Mouse (Mus musculus): ENCODE results near the gene Arid3a. TPM values are rescaled to one million over a fixed set of nuclear protein-coding genes. Genes with fewer than 3 reads are reported as not detected.
"Not testable (repeated sequence)": the region's sequence is repeated elsewhere in the genome, so short reads cannot be mapped to it uniquely, and the experiment has no call there.

The Arid3a gene
- total RNA-seq, 2 experiments from 2014 or later, result 1.8 to 2.1 TPM

GRCm38 (mm10) chr10:79890670-79891069 is 36.2 kb upstream of the Arid3a start, which contains the start of gene Cfd:
TSS of gene Cfd (plus strand) at chr10:79890853.
- intact Hi-C loops (cut with DNase I), result no loop called here
- Histone ChIP-seq H3K27ac (no peak within 1 kb of the TSS), H3K4me3 (no peak within 1 kb of the TSS)
- no peak for DNase-seq
- TF ChIP-seq CTCF (IDR thresholded peaks at IDR 0.05), result no peak

GRCm38 (mm10) chr10:79892451-79893118 is 34.3 kb upstream of the Arid3a start:
- H3K4me3 ChIP-seq, H3K27ac ChIP-seq: not testable (repeated sequence)
- intact Hi-C loops (cut with DNase I), result loop anchor here (2.0 kb wide), 2 partner anchors 32 to 66 kb away; no protein-coding TSS in a partner anchor
- DNase-seq, result peak; percentile 78
- TF ChIP-seq CTCF (IDR thresholded peaks at IDR 0.05), result peak; percentile 83

GRCm38 (mm10) chr10:79896306-79896705 is 30.5 kb upstream of the Arid3a start:
- no peak overlapping the region for H3K4me3 ChIP-seq
- DNase-seq, result peak; percentile 40
- H3K27ac ChIP-seq, result no peak overlapping the region
- no peak for TF ChIP-seq CTCF (IDR thresholded peaks at IDR 0.05)
- intact Hi-C loops (cut with DNase I), result no loop called here

- no peak for DNase-seq
- TF ChIP-seq CTCF (IDR thresholded peaks at IDR 0.05), result no peak
- Histone ChIP-seq H3K27ac (no peak overlapping the region), H3K4me3 (no peak overlapping the region)
- intact Hi-C loops (cut with DNase I), result no loop called here
These were observed 30.0 kb upstream of the Arid3a start for GRCm38 (mm10) chr10:79896814-79897213.

GRCm38 (mm10) chr10:79897316-79898245 is 29.3 kb upstream of the Arid3a start:
- no peak for TF ChIP-seq CTCF (IDR thresholded peaks at IDR 0.05)
- intact Hi-C loops (cut with DNase I), result no loop called here
- no peak overlapping the region for H3K4me3 ChIP-seq
- no peak for DNase-seq
- H3K27ac ChIP-seq, result no peak overlapping the region

- peak; percentile 2; the same call in 1 of the 2 replicates for TF ChIP-seq CTCF (IDR thresholded peaks at IDR 0.05)
- intact Hi-C loops (cut with DNase I), result loop anchor here (2.0 kb wide), 1 partner anchor 28 kb away; no protein-coding TSS in a partner anchor
- no peak for DNase-seq
- Histone ChIP-seq H3K27ac (no peak overlapping the region), H3K4me3 (no peak overlapping the region)
These were observed 25.9 kb upstream of the Arid3a start for GRCm38 (mm10) chr10:79900951-79901410.

- intact Hi-C loops (cut with DNase I), result no loop called here
- Histone ChIP-seq H3K27ac (no peak overlapping the region), H3K4me3 (no peak overlapping the region)
- DNase-seq, result no peak
- no peak for TF ChIP-seq CTCF (IDR thresholded peaks at IDR 0.05)
These were observed 20.1 kb upstream of the Arid3a start for GRCm38 (mm10) chr10:79906712-79907111.

- no peak for TF ChIP-seq CTCF (IDR thresholded peaks at IDR 0.05)
- no peak overlapping the region for H3K27ac ChIP-seq
- H3K4me3 ChIP-seq, result no peak overlapping the region
- intact Hi-C loops (cut with DNase I), result no loop called here
- DNase-seq, result no peak
These were observed 19.4 kb upstream of the Arid3a start for GRCm38 (mm10) chr10:79907415-79907814.

GRCm38 (mm10) chr10:79908167-79909091 is 18.4 kb upstream of the Arid3a start, which contains the start of gene Med16:
TSS of gene Med16 (minus strand) at chr10:79908923.
- TF ChIP-seq CTCF (IDR thresholded peaks at IDR 0.05), result no peak
- intact Hi-C loops (cut with DNase I), result no loop called here
- H3K4me3 ChIP-seq, result peak within 1 kb of the TSS; percentile 70

GRCm38 (mm10) chr10:79909092-79909922 is 17.5 kb upstream of the Arid3a start:
- H3K27ac ChIP-seq, result peak overlapping the region; percentile 100
- intact Hi-C loops (cut with DNase I), result no loop called here
- peak overlapping the region; percentile 70 for H3K4me3 ChIP-seq
- no peak for TF ChIP-seq CTCF (IDR thresholded peaks at IDR 0.05)
- DNase-seq, result no peak

More at GRCm38 (mm10) chr10:79908167-79909091, 18.4 kb upstream of the Arid3a start, which contains the start of gene Med16:
- H3K27ac ChIP-seq, result peak within 1 kb of the TSS; percentile 100
- peak; percentile 97 for DNase-seq

GRCm38 (mm10) chr10:79910556-79910955 is 16.3 kb upstream of the Arid3a start, which contains the start of gene Gm26602:
TSS of gene Gm26602 (plus strand) at chr10:79910856.
- peak within 1 kb of the TSS; percentile 100; the same call in 1 of the 2 replicates for H3K27ac ChIP-seq

More at GRCm38 (mm10) chr10:79910556-79910955, 16.3 kb upstream of the Arid3a start, which contains the start of gene Gm26602:
- TF ChIP-seq CTCF (IDR thresholded peaks at IDR 0.05), result no peak
- intact Hi-C loops (cut with DNase I), result no loop called here
- no peak for DNase-seq
- H3K4me3 ChIP-seq, result no peak within 1 kb of the TSS

Data from gastrocnemius, adult 2 months (tissue).